Mouse (Mus musculus) c-Kit-positive CD71-positive TER-119-positive erythroid progenitor cells, embryonic 14.5 days (primary cell): ENCODE results near the gene Cacng4.

Source experiments
- DNase-seq: peaks from one replicate; pipeline ENCODE4 v3.0.0-alpha.2; 2013; ENCODE audit warnings: low spot score

Cacng4 gene

DNA sequence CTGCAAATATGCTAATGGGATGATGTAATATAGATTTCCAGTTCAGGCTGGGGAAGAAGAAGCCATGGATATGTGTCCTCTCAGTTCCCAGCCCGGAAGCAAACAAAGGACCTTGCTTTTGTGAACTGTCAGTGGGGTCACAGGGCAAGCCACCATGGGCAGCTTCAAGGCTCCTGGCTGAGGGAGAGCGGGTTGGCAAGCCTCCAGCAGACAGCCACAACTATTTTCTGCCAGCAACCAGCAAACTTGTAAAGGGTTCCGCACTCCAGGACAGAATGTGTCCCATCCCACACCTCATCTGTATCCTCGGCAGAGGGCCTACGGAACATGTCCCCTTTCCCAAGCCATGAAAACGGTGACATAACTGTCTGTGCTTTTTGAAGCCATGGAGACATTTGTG lies 22.4 kb downstream of the Cacng4 start:
- no peak for DNase-seq

DNA sequence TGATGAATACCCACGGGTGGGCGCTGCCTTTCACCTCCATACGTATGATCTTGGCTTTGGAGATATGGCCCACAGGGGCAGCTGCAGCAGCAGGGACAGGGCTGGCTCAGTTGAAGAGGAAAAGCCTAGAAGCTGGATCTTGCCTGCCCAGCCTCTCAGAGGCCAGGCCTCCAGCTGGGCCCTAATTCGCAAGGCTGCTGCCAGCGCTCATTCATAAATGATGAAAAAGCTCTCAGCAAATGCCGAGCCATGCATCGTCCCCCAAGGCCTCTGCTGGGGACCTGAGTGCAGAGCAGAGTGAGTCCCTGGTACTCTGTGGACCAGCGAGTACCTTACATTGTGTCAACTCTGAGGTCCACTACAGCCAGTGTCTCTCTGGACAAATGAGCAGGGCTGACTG lies 26.0 kb downstream of the Cacng4 start:
- DNase-seq: no peak

DNA sequence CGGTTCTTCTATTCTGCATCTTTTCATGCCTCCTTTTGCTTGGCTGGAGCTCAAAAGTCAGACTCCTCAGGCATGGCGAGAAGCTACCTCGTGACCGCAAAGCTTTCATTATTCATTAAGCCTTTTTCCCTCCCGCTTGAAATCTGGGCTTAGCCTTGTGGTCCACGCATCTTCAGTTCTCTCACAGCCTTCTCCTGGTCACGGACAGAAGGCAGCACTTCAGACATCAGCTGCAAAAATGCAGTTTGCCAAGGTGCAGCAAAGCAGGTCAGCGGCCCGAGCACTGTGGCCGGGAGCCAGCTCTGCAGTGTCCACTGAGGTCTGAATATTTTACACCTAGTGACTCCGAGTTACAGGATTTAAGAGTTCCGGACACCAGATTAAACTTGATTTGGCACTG lies 27.4 kb downstream of the Cacng4 start:
- DNase-seq: no peak

DNA sequence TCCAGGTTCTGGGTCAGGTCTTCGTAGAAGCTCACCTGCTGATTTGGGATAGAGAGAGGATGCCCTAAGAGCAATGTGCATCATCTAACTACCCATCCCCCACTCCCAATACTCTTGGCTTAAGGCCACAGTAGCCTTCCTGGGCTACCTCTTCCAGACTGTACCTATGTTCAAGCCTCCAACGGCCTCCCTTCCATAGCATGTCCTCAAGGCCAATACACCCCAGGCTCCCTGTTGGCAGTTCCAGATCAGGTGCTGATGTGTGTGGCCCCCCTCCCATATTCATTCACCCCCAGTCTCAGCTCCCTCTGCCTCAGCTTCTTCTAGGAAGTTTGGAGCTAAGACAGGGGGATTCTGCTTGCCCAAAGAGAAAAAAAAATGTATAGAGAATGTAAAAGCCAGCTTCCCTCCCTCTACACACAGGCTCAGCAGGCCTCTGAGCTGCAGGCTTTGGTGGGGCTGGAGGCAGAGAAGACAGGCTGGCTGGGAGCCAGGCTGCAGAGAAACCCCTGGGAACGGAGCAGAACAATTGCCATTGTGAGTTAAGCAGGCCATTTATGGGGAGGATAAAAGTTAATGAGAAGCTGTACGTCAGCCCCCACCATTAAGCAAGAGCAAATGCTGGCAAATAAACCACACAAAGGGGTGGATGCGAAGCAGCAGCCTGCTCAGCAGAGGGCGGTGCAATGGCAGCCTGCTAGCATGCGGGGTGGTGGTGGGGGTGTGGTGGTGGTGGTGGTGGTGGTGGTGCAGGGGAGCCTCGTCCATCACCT lies 31.5 kb downstream of the Cacng4 start:
- DNase-seq: no peak

DNA sequence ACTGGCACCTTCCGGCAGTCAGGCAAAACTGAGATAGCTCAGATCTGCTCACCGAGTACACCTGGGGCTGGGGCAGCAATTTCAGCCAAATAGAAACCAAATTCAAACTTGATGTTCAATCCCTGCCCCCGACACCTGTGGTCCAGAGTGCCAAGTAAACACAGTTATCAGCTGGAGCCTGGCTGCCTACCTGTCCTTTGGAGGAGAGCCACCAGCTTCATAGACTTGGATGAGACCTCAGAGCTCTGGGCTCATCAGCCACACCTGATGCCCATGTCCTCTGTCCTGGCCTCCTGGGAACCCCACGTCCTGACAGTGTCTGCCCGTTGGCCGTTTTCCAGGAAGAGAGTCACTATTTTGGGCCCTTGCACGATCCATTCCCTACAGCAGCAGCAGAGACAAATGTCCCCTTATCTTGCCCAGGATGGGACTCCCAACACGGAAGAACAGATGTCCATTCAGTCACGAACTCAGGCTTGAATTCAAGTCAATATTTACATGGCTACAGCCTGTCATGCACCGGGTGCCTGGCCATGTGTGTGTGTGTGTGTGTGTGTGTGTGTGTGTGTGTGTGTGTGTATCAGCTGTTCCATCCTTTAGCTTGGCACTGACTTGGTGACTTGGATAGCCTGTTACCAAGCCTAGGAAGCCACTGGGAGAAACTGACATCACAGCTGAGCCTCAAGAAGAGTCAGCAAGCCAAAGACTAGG lies 32.4 kb downstream of the Cacng4 start:
- DNase-seq: no peak

DNA sequence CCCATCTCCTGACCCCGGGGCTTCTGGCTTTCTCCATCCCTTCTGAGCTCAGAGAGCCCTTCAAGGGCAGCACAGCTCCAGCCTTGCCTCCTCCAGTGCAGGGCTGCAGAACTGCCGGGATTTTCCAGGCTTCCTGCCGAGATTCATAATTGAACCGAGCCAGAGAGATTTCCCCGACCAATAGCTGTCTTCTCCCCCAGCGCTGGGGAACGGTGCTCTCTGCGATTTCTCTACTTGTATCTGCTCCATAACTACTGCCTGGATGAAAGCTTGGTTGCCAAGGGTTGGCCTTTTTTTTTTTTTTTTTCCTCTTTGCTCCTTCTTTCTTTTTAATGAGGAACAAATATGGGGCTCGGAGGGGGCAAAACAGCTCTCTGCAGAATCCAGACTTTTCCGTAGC lies 34.4 kb downstream of the Cacng4 start:
- DNase-seq: no peak

DNA sequence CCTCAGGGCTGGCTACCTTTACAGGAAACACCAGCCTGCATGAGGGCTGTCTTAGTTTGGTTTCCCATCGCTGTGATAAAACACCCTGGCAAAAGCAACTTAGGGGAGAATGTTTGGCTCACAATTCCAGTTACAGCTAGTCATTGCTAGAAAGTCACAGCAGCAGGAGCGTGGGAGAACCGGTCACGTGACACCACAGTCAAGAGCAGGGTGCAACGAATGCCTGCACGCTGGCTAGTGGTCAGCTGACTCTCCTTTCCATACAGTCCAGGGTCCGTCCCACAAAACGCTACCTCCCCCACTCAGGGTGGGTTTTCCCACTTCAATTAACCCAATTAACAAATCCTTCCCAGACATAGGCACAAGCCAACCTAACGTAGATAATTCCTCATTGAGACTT lies 34.8 kb downstream of the Cacng4 start:
- DNase-seq: no peak

DNA sequence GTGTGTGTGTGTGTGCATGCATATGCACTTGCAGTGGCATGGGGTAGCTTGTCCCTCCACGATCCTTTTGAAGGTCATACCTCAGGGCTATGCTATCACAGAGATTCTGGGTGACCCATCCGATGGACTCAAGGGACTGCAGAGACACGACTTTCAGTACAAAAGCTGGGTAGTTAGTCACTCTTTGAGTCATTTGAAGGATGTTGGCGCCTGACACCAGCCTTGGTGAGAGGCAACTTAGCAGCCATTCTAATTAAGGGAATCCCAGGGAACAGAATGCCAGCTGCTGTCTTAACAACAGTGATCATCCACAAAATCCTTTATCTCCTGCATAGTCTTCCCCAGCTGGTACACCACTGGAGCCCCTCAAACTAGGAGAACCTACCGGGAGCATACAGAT lies 45.2 kb downstream of the Cacng4 start:
- no peak for DNase-seq

DNA sequence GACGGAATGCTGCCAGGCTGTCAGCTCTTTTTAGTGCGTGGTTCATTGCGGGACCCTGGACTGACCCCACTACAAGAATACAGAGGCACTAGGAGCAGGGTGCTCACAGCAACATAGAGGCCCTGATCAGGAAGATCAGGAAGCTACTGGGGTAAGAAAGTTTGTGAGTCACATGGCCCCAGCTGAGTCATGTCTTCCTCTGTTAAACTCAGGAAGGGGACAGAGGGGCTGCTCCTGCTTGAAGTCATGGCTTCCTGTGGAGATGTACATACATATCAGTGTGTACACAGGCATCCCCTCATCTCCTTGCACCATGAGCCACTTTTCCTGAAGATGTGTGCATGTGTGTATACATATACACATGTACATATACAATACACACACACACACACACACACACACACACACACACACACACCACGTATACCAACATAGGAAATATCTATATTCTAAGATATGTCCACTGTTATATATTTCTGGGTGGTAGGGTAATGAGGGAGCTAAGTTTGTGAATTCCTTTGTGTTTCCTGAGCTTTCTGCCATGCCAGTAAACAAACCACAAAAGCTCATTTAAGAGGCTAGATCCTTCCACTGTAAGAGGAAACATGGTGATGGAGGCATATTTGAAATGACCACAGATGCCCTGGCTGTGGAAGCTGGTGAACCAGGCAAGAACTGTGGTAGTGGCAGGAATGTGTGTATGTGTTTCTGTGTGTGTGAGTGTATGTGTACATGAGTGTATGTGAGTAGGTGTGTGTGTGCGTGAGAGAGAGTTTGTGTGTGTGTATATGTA lies 45.9 kb downstream of the Cacng4 start:
- no peak for DNase-seq

DNA sequence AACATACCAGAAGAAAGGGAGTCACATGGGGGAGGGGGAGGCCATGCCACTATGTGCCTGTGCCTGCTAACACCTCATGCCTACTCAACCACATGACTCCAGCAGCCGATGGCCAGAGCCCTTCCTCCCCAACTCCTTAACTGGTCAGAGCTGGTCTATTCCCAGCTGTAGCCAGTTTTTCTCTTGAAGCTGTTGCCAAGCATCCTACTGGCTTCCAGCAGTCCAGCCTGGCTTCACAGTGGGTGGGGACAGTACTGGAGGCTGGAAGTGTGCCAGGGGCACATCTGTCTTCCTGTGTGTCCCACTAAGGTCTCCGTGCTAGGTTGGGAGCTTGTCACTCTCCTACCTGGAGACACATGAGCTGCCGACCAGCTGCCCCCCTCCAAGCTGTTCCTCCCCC lies 51.3 kb downstream of the Cacng4 start:
- no peak for DNase-seq

DNA sequence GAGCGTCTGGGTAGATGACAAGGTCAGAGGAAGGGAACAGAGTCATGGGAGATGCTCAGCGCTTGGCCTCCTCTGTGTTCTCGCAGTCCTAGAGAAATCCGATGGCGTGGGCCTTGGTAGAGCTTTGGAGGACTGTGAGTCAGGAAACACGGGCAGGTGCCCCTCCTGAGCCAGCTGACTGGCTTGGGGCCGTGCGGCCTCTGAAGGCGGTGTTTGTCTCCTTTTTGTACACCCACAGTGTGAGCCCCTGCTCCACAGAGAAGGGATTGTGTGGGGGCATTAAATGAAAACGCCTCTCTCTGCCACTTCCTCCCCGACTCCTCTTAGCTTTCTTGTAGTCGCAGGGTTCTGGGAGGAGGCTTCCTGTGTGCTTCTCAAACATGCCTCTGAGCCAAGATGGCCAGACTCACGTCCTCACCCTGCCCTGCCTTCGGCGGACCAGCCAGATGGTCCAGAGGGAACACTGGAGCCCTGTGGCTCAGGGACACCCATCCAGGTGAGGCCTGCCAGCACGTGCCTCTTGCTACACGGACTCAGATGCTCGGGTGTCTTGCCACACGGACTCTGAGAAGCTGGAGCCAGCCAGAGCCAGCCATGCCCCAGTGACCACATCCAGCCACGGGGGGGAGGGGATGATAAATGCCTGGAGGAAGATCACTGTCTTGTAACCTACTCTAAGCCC lies 55.8 kb downstream of the Cacng4 start:
- no peak for DNase-seq

DNA sequence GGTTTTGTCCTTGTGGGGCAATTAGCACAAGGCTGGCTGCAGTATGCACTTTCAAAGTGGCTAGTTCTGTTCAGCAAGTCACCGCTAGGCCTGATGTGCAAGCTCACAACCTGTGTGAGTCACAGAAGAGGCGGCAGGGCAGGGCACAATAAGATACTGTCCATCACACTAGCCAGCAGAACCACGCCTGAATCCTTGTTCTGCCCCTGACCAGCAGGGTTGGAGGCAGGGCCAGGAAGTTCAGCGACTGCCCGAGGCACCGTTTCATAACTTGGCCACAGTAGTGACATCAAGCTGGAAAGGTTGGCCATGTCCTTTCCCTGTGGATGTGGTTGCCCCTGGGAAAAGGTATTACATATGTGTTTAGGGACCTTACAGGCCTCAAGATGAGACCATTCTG lies 56.5 kb downstream of the Cacng4 start:
- no peak for DNase-seq

DNA sequence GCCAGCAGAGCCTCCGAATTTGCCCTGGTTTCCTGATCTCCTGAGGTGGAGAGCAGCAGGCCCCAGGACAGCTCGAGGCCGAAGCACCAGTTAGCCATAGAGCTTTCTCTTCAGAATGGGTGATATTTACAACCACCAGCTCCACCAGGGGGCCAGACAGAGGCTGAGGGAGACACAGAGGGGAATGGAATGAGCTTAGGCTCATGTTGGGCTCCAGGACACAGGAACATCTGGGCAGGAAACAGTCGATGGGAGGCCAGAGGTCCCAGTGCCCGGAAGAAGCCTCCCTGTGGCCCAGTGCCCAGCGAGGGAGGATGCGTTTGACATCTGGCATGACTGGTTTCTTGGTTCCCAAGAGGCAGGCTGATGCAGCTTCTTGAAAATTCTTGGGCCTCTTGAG lies 60.2 kb downstream of the Cacng4 start:
- no peak for DNase-seq

DNA sequence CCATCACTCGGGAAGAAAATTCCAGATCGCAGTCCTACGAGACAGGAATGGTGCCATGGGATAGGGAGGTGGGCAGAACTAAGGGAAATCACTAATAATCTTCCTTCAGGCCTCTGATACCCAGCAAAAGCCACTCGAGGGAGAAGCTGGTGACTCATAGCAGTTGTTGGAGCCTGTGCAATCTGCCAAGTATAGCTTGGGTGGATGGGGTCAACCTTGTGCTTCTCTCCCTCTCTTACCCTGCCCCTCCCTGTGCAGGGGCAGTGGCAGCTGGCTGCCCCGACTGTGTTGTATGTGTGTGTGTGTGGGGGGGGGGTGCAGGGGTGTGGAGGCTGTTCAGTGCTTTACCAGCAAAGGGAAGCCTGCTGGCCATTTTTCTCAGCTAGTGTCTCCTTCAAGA lies 62.9 kb downstream of the Cacng4 start:
- DNase-seq: no peak

DNA sequence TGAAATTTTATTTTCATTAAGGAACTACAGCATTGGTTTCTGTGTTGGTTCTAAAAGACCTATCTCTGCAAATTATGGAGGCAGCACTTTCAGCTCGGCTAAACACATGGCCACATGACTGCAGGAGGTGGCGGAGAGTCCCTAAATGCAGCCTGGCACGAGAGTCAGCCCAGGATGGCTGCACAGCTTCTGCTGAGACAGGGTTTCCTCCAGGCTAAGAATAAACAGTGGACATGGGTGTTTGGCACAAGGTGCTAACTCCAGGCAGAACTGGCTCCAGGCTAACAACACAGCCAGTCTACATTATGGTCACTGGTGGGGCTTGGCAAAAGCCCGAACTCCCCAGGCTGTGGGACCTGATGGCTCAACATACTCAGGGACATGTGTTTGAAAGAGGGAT lies 63.4 kb downstream of the Cacng4 start:
- DNase-seq: no peak

DNA sequence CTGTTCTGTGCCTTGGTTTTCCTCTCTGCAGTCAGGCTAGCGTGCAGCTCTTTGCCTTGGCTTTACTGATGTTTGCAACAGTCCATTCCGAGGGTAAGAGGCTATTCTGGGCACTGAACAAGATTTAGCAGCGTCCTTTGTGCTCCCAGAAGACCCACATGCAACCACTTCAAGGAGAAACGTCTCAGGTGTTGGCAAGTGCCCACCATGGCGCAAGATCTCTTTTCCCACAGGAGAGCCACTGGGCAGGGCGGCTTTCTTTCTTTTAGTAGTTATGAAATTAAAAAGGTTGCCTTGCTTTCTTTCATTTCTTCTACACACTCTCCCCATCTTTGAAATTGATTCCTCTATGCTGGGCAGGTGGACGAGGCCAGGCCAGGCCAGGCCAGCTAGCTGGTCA lies 65.2 kb downstream of the Cacng4 start:
- DNase-seq: no peak

DNA sequence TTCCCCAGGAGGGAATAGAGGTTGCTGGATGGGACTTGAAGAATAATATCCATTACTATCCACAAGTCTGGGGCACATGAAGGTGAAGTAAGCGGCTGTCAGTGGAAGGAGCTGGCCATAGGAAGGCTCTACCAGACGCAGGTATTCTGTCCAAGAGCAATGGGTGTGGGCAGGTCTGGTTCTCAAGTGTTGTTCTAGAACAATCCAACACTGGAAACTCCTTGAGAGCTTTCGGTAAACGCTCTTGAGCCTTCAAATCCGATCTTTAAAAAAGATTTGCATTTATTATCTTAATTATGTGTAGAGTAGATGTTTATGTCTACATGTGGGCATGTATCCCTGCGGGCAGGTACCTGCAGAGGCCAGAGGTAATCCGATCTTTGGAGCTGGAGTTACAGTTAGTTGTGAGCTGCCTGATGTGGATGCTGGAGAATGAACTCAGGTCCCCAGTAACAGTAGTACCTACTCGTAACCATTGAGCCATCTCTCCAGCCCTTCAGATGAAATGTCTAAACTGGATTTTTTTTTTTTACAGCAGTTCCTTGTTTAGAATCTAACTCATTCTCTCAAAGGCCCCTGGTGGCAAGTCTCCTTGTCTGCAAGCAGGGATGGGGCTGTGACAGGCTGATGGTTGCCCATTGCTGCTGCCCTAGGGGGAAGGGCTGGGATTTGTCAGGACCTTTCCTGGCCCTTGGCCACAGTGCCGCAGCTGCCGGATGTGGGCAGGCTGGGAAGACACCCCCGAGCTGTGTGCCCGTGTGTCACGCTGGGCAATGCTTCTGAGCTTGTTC lies 66.1 kb downstream of the Cacng4 start:
- DNase-seq: no peak

DNA sequence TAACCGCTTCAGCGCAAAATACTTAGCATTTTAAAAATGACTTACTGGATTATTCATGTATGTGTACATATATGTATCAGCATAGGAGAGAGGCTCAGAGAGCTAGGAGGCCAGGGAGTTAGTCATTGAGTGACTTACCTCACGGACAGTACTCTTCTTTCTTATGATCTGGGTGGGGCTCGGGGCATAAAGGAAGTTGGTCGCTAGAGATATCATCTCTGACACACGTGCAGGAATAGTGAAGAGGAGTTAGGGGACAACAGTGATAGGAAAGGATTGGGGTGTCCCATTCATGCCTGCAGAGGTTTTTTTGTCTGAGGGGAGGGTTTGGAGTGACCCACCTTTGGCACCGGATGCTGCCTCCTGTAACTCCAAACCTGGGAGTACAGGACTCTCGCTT lies 69.8 kb downstream of the Cacng4 start:
- no peak for DNase-seq

DNA sequence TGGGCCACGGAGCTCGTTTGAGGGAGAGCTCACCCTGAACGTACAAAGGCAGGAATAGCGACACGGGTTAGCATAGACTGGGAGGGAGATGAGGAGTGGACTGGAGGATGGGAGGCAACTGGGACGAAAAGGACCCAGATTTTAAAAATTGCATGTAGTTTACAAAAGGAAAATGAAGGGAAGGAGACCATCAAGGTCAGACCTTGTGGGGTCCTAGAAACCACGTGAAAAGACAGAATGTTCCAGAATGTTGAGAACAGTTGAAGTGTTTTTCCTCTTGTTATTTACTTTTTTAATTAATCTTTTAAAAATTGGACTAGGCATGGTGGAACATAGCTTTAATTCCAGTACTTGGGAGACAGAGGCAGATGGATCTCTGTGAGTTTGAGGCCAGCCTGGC lies 73.3 kb downstream of the Cacng4 start:
- DNase-seq: no peak

DNA sequence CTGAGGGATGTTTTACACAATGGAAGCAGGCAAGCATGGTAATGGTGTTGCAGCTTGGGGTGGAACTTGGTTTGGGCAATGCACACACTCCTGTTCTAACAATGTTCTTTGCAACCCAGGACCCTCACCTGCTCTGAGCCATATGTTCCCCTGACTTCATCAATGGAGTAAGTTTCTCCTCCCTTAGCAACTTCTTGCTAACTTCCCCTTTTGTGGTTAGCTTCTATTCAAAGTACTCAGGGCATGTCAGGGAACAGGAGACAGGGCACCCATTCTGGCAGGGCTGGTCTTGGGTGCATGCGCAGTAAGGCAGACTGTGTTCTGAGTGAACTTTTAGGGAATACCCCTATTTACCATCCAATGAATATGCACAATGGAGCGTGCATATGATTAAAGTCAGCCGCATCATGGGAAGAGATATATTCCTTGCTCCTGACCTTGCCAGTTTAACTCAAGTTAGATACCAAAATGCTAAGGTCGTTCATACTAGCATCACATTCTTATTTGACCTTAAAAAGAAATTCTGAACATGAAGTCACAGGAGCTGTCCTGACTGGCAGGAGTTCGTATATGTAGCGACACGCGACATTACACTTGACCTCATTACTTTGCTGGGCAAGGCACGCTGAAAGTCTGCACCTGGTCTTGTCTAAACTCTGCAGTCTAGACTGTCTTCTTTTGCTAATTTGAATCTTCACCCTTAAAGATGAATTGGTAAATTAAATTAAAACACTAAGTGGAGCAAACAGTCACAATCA lies 73.9 kb downstream of the Cacng4 start:
- DNase-seq: no peak
